Mouse (Mus musculus): ENCODE results near the gene Prkab2. TPM values are rescaled to one million over a fixed set of nuclear protein-coding genes. Genes with fewer than 3 reads are reported as not detected.
A peak's percentile ranks its signal among the peaks of the same experiment; 100 is the strongest.

Prkab2 gene
- polyA plus RNA-seq, 1 experiment from 2014 or later: 3.1 TPM

DNA sequence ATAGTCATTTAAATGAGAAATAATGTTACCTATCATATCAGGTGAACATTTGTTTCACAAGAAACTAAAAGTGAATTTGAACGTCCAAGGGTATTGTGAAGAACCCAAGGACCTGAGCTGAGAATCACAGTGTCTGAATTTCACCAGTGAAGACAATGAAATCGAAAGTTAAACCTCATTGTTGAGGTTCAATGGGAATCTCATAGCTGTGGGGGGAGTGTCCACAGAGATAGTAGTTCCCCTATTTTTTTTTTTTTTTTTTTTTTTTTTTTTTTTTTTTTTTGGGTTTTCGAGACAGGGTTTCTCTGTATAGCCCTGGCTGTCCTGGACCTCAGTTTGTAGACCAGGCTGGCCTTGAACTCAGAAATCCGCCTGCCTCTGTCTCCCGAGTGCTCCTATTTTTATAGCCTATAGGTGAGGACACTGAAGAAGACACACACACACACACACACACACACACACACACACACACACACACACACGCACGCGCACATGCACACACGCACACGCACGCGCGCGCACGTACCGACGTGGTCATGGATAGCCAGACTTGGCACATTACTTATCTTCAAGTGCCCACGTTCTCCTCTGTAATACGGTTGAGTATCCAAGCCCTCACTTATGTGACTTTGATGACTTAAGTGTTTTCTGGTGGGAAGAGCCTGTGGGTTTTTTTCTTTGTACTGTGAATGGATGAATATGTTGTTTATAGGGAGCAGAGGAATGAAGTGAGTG lies 40.7 kb upstream of the Prkab2 start:
- no peak overlapping the region for H3K9ac ChIP-seq (ENCODE audit: low read depth, low read length)
- H3K4me2 ChIP-seq (replicated peaks; ENCODE audit: low read depth): peak overlapping the region; percentile 32; the same call in 1 of the 2 replicates
- TF ChIP-seq CTCF (IDR thresholded peaks at IDR 0.05; ENCODE audit: low read depth): no peak
- no peak overlapping the region for H3K4me3 ChIP-seq (ENCODE audit: low read depth, low read length)
- ATAC-seq: no peak
- H3K27ac ChIP-seq (ENCODE audit: low read depth, low read length): peak overlapping the region; percentile 28; the same call in 1 of the 2 replicates
- H3K27me3 ChIP-seq (replicated peaks; ENCODE audit: control insufficient read depth, insufficient read depth, low read length): no peaks in the 10 kb centered on the region
- no peaks in the 10 kb centered on the region for H3K9me3 ChIP-seq (ENCODE audit: control insufficient read depth)
- no peaks in the 10 kb centered on the region for H3K4me1 ChIP-seq (replicated peaks; ENCODE audit: control insufficient read depth, insufficient read depth, low read length)
- 94% methylated on average over 18 of the region's 19 CpGs for WGBS
- no peaks in the 10 kb centered on the region for H3K36me3 ChIP-seq (ENCODE audit: control insufficient read depth, insufficient read depth)

DNA sequence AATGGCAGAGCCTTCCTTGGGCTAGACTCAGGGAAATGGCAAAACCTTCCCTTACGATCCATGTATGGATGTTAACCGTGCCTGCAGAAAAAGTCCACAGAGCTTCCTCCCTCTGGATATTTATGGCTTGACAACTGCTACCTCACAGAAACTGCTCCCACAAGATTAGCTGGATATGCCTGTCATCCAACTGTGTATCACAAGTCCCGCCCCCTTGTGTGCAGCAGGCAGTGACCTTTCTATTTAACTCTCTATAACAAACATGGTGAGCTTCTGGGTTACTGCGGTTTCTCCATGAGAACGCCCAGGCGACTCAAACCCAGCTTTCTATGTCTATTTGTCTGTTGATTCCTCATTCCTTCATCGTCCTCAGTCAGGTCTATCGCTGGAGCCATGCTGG lies 40.1 kb upstream of the Prkab2 start:
- WGBS: 40% methylated on average over 8 of the region's 8 CpGs

DNA sequence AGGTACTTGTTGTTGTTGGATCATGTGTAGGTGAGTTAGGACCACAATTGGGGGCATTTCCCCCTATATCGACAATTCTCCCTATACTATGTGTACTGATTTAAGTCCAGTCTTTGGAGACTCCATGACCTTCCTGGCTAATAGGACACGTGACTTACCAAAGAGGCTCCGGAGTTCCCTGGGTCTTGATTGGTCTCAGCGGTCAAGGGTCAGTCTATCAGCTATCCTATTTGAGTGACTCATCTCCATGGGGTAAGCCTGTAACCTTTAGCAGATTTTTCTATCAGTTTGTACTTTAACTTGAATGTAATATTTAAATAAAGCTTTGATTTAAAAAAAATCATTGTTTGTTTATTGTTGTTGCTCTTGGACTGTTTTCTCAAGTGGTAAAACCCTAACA lies 37.3 kb upstream of the Prkab2 start:
- TF ChIP-seq CTCF (IDR thresholded peaks at IDR 0.05; ENCODE audit: low read depth): no peak
- H3K4me3 ChIP-seq (ENCODE audit: low read depth, low read length): no peak overlapping the region
- H3K9me3 ChIP-seq (ENCODE audit: control insufficient read depth): no peaks in the 10 kb centered on the region
- no peak overlapping the region for H3K4me2 ChIP-seq (replicated peaks; ENCODE audit: low read depth)
- H3K36me3 ChIP-seq (ENCODE audit: control insufficient read depth, insufficient read depth): no peaks in the 10 kb centered on the region
- WGBS: 37% methylated on average over 4 of the region's 4 CpGs
- no peaks in the 10 kb centered on the region for H3K4me1 ChIP-seq (replicated peaks; ENCODE audit: control insufficient read depth, insufficient read depth, low read length)
- no peaks in the 10 kb centered on the region for H3K27me3 ChIP-seq (replicated peaks; ENCODE audit: control insufficient read depth, insufficient read depth, low read length)
- H3K9ac ChIP-seq (ENCODE audit: low read depth, low read length): no peak overlapping the region
- peak overlapping the region; percentile 50 for H3K27ac ChIP-seq (ENCODE audit: low read depth, low read length)
- ATAC-seq: peak; percentile 81

More for the DNA sequence above, 40.1 kb upstream of the Prkab2 start:
- Histone ChIP-seq H3K27me3 (replicated peaks; ENCODE audit: control insufficient read depth, insufficient read depth, low read length) (no peaks in the 10 kb centered on the region), H3K9me3 (ENCODE audit: control insufficient read depth) (no peaks in the 10 kb centered on the region), H3K36me3 (ENCODE audit: control insufficient read depth, insufficient read depth) (no peaks in the 10 kb centered on the region), H3K4me2 (replicated peaks; ENCODE audit: low read depth) (peak overlapping the region; percentile 32; the same call in 1 of the 2 replicates), H3K4me3 (ENCODE audit: low read depth, low read length) (no peak overlapping the region), H3K4me1 (replicated peaks; ENCODE audit: control insufficient read depth, insufficient read depth, low read length) (no peaks in the 10 kb centered on the region), H3K9ac (ENCODE audit: low read depth, low read length) (no peak overlapping the region), H3K27ac (ENCODE audit: low read depth, low read length) (peak overlapping the region; percentile 28; the same call in 1 of the 2 replicates)
- TF ChIP-seq CTCF (IDR thresholded peaks at IDR 0.05; ENCODE audit: low read depth): no peak
- ATAC-seq: peak; percentile 48

DNA sequence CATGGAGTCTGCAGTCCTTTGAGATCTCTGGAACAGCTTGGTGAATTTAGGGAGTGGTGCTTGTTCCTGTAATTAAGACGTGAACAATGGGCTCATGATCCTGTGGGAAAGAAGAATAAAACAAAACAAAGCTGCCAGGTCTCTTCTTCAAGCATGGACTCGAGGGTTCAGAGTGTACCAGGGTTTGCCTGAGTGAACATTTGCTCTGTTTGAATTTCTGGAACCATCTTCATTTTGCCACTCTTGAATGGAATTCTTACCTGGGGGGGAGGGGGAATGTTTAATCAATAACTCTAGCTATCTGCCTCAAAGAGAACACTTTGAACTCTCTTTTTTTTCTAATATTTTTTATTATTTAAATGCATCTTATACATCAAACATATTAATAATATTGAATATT lies 33.4 kb upstream of the Prkab2 start:
- 27% methylated on average over 2 of the region's 2 CpGs for WGBS

DNA sequence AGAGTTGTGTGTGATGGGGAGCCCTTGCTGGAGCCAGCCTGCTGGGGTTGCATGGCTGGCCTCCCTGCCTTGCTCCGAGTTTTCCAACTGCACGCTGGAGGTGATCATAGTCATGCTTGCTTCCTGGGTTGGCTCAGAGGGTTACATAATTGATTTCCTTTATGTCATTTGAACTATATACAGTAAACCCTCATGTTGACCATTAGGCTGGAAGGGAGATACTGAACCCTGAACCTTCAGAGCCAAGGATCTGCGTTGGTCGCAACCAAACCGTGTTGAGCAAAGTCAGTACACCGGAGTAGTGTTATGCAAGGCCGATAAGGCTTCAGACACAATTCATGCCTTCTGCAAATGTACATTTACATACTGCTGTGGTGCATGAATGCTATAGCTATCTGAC lies 30.1 kb upstream of the Prkab2 start:
- TF ChIP-seq CTCF (IDR thresholded peaks at IDR 0.05; ENCODE audit: low read depth): no peak
- no peaks in the 10 kb centered on the region for H3K27me3 ChIP-seq (replicated peaks; ENCODE audit: control insufficient read depth, insufficient read depth, low read length)
- peak overlapping the region; percentile 72 for H3K4me2 ChIP-seq (replicated peaks; ENCODE audit: low read depth)
- peak overlapping the region; percentile 74 for H3K27ac ChIP-seq (ENCODE audit: low read depth, low read length)
- peak; percentile 69 for ATAC-seq
- no peak overlapping the region for H3K9ac ChIP-seq (ENCODE audit: low read depth, low read length)
- peaks cover 10% of the 10 kb centered on the region for H3K4me1 ChIP-seq (replicated peaks; ENCODE audit: control insufficient read depth, insufficient read depth, low read length)
- H3K36me3 ChIP-seq (ENCODE audit: control insufficient read depth, insufficient read depth): no peaks in the 10 kb centered on the region
- 40% methylated on average over 7 of the region's 7 CpGs for WGBS
- peak overlapping the region; percentile 47 for H3K4me3 ChIP-seq (ENCODE audit: low read depth, low read length)
- no peaks in the 10 kb centered on the region for H3K9me3 ChIP-seq (ENCODE audit: control insufficient read depth)

More for the DNA sequence above, 33.4 kb upstream of the Prkab2 start:
- TF ChIP-seq CTCF (IDR thresholded peaks at IDR 0.05; ENCODE audit: low read depth): no peak
- Histone ChIP-seq H3K27me3 (replicated peaks; ENCODE audit: control insufficient read depth, insufficient read depth, low read length) (no peaks in the 10 kb centered on the region), H3K4me2 (replicated peaks; ENCODE audit: low read depth) (no peak overlapping the region), H3K9me3 (ENCODE audit: control insufficient read depth) (no peaks in the 10 kb centered on the region), H3K27ac (ENCODE audit: low read depth, low read length) (no peak overlapping the region), H3K36me3 (ENCODE audit: control insufficient read depth, insufficient read depth) (no peaks in the 10 kb centered on the region), H3K4me1 (replicated peaks; ENCODE audit: control insufficient read depth, insufficient read depth, low read length) (peaks cover 10% of the 10 kb centered on the region), H3K9ac (ENCODE audit: low read depth, low read length) (no peak overlapping the region), H3K4me3 (ENCODE audit: low read depth, low read length) (no peak overlapping the region)
- no peak for ATAC-seq

DNA sequence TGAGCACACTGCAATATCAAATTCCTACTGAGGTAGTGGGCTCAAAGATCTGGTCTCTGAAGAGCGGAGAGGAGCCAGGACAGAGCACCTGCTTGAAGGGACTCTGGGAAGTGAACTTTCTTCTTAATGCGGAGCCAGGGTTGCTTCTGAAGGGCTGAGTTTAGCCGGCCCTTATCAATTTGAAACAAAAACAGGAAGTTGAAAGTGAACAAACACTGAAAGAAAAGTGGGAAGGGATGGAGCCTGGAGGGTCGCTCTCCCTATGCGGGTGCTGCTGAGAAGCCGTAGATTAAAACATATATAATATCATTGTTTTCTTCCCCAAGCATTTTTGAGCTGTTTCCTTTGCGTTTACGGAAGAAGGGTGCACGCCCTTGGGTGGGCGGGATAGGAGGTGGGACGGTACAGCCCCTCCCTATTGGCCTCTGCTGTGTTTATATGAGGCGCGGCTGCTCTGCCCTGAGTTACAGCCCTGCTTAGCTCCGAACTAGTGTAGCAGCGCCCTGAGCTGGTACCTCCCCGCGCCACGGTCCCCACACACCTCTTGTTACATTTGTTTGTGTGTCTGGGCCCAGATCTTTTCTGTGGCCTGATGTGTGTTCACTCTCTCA lies 29.5 kb upstream of the Prkab2 start, which contains the start of gene Fmo5:
TSS of gene Fmo5 (plus strand) at position 414 of the 611 bp plus-strand sequence.
- peak within 1 kb of the TSS; percentile 74 for H3K27ac ChIP-seq (ENCODE audit: low read depth, low read length)
- WGBS: 1% methylated on average over 18 of the region's 18 CpGs

More for the DNA sequence above, 29.5 kb upstream of the Prkab2 start, which contains the start of gene Fmo5:
- TF ChIP-seq CTCF (IDR thresholded peaks at IDR 0.05; ENCODE audit: low read depth): no peak
- Histone ChIP-seq H3K4me2 (replicated peaks; ENCODE audit: low read depth) (peak within 1 kb of the TSS; percentile 72), H3K9me3 (ENCODE audit: control insufficient read depth) (no peaks in the 10 kb centered on the region), H3K27me3 (replicated peaks; ENCODE audit: control insufficient read depth, insufficient read depth, low read length) (no peaks in the 10 kb centered on the region), H3K4me1 (replicated peaks; ENCODE audit: control insufficient read depth, insufficient read depth, low read length) (peaks cover 10% of the 10 kb centered on the region), H3K9ac (ENCODE audit: low read depth, low read length) (peak within 1 kb of the TSS; percentile 31), H3K4me3 (ENCODE audit: low read depth, low read length) (peak within 1 kb of the TSS; percentile 47), H3K36me3 (ENCODE audit: control insufficient read depth, insufficient read depth) (no peaks in the 10 kb centered on the region)
- ATAC-seq: peak; percentile 83

All from intestine, postnatal 0 days (tissue).